Mouse (Mus musculus) MEL (cell line): Measurements from ENCODE around the gene Ints2. TPM values are rescaled to one million over a fixed set of nuclear protein-coding genes. Genes with fewer than 3 reads are reported as not detected.

Source experiments
- DNase-seq: peaks from one replicate; pipeline ENCODE4 v3.0.0; 2011; ENCODE audit warnings: low read depth, low spot score
- H3K27ac ChIP-seq: 2 replicates; pipeline ENCODE4 v1.5.1; 2012; ENCODE audit warnings: low read depth, mild to moderate bottlenecking, control low read depth, low read length, moderate library complexity; ENCODE audit not compliant: control insufficient read depth
- H3K27me3 ChIP-seq, 2 experiments: fragments of 150-350 bp in 1 of 2; sonication (generic) in 1 of 2; 2 replicates each; pipeline ENCODE4 v1.6.1; 2012; ENCODE audit warnings: low read length in 2 of 2, mild to moderate bottlenecking in 2 of 2, improper control_type of control experiment in 1 of 2, moderate library complexity in 1 of 2; ENCODE audit not compliant: insufficient read depth in 2 of 2, control insufficient read depth in 1 of 2
- H3K36me3 ChIP-seq, 2 experiments: 2 replicates each; pipeline ENCODE4 v1.6.1; 2012 to 2014; ENCODE audit warnings: low read length in 2 of 2, improper control_type of control experiment in 1 of 2, inconsistent platforms in 1 of 2, mild to moderate bottlenecking in 1 of 2; ENCODE audit not compliant: insufficient read depth in 2 of 2, control insufficient read depth in 1 of 2
- H3K4me1 ChIP-seq, 2 experiments: fragments of 150-350 bp in 1 of 2; sonication (generic) in 1 of 2; 2 replicates each; pipeline ENCODE4 v1.6.1; 2012; ENCODE audit warnings: low read length in 2 of 2, improper control_type of control experiment in 1 of 2, mild to moderate bottlenecking in 1 of 2; ENCODE audit not compliant: insufficient read depth in 2 of 2, control insufficient read depth in 1 of 2
- H3K4me3 ChIP-seq, 2 experiments: fragments of 150-350 bp in 1 of 2; sonication (generic) in 1 of 2; 2 replicates each; pipeline ENCODE4 v1.5.1; 2012; ENCODE audit warnings: low read depth in 2 of 2, low read length in 2 of 2, mild to moderate bottlenecking in 2 of 2, moderate library complexity in 2 of 2, control low read depth in 1 of 2, improper control_type of control experiment in 1 of 2; ENCODE audit not compliant: control insufficient read depth in 1 of 2, insufficient read depth in 1 of 2
- H3K79me2 ChIP-seq: 2 replicates; pipeline ENCODE4 v1.6.1; 2012; ENCODE audit warnings: mild to moderate bottlenecking, low read length, moderate library complexity; ENCODE audit not compliant: control insufficient read depth, poor library complexity, insufficient read depth
- H3K9ac ChIP-seq: 2 replicates; pipeline ENCODE4 v1.6.1; 2012; ENCODE audit warnings: low read depth, mild to moderate bottlenecking, control low read depth, low read length, moderate library complexity; ENCODE audit not compliant: control insufficient read depth, poor library complexity, severe bottlenecking
- H3K9me3 ChIP-seq: fragments of 150-350 bp; sonication (generic); replicated peaks from 2 replicates; pipeline ENCODE4 v1.6.1; 2012; ENCODE audit warnings: mild to moderate bottlenecking, low read length, improper control_type of control experiment, moderate library complexity; ENCODE audit not compliant: insufficient read depth
- CHD2 ChIP-seq: IDR thresholded peaks from 2 replicates; pipeline ENCODE4 v1.6.1; 2011; ENCODE audit warnings: low read length, improper control_type of control experiment
- E2F4 ChIP-seq: IDR thresholded peaks from 2 replicates; pipeline ENCODE4 v1.6.1; 2011; ENCODE audit warnings: low read depth, low read length, improper control_type of control experiment, borderline replicate concordance
- ELF1 ChIP-seq: IDR thresholded peaks from 2 replicates; pipeline ENCODE4 v1.6.1; 2014; ENCODE audit warnings: low read depth, mild to moderate bottlenecking, inconsistent platforms, low read length, improper control_type of control experiment, moderate library complexity
- ETS1 ChIP-seq: IDR thresholded peaks from 2 replicates; pipeline ENCODE4 v1.6.1; 2012; ENCODE audit warnings: low read depth, mild to moderate bottlenecking, inconsistent platforms, low read length, improper control_type of control experiment, moderate library complexity
- GABPA ChIP-seq: IDR thresholded peaks from 2 replicates; pipeline ENCODE4 v1.6.1; 2012; ENCODE audit warnings: low read depth, mild to moderate bottlenecking, inconsistent platforms, low read length, improper control_type of control experiment, moderate library complexity
- HCFC1 ChIP-seq: IDR thresholded peaks from 2 replicates; pipeline ENCODE4 v1.6.1; 2012; ENCODE audit warnings: low read depth, mild to moderate bottlenecking, inconsistent platforms, low read length, improper control_type of control experiment, moderate library complexity
- JUND ChIP-seq: IDR thresholded peaks from 2 replicates; pipeline ENCODE4 v1.6.1; 2011; ENCODE audit warnings: low read depth, mild to moderate bottlenecking, improper control_type of control experiment, low read length
- KAT2A ChIP-seq: conservative IDR thresholded peaks from 2 replicates; pipeline ENCODE4 v1.6.1; 2012; ENCODE audit warnings: low read depth, low read length, improper control_type of control experiment, inconsistent platforms
- MAFK ChIP-seq: IDR thresholded peaks from 2 replicates; pipeline ENCODE4 v1.6.1; 2011; ENCODE audit warnings: low read depth, mild to moderate bottlenecking, low read length, improper control_type of control experiment, borderline replicate concordance
- MAZ ChIP-seq: IDR thresholded peaks from 2 replicates; pipeline ENCODE4 v1.6.1; 2012; ENCODE audit warnings: low read depth, mild to moderate bottlenecking, inconsistent platforms, low read length, improper control_type of control experiment
- MXI1 ChIP-seq: IDR thresholded peaks from 2 replicates; pipeline ENCODE4 v1.6.1; 2011; ENCODE audit warnings: mild to moderate bottlenecking, low read depth, low read length, improper control_type of control experiment
- MYC ChIP-seq: IDR thresholded peaks from 2 replicates; pipeline ENCODE4 v1.6.1; 2011; ENCODE audit warnings: low read depth, mild to moderate bottlenecking, low read length, improper control_type of control experiment, moderate library complexity
- NELFE ChIP-seq: IDR thresholded peaks from 2 replicates; pipeline ENCODE4 v1.6.1; 2011; ENCODE audit warnings: low read depth, low read length, improper control_type of control experiment
- NRF1 ChIP-seq: IDR thresholded peaks from 2 replicates; pipeline ENCODE4 v1.6.1; 2014; ENCODE audit warnings: low read depth, mild to moderate bottlenecking, inconsistent platforms, low read length, improper control_type of control experiment, moderate library complexity; ENCODE audit not compliant: poor library complexity, insufficient read depth, severe bottlenecking
- POLR2A ChIP-seq, 2 experiments: IDR thresholded peaks; 2 replicates each; pipeline ENCODE4 v1.6.1; 2011 to 2012; ENCODE audit warnings: low read length in 2 of 2, mild to moderate bottlenecking in 2 of 2, control low read depth in 1 of 2, improper control_type of control experiment in 1 of 2, low read depth in 1 of 2, moderate library complexity in 1 of 2; ENCODE audit not compliant: control insufficient read depth in 1 of 2, insufficient read depth in 1 of 2, poor library complexity in 1 of 2
- POLR2AphosphoS2 ChIP-seq: IDR thresholded peaks from 2 replicates; pipeline ENCODE4 v1.6.1; 2011; ENCODE audit warnings: low read length, improper control_type of control experiment
- RCOR1 ChIP-seq: IDR thresholded peaks from 2 replicates; pipeline ENCODE4 v1.6.1; 2012; ENCODE audit warnings: low read depth, mild to moderate bottlenecking, inconsistent platforms, low read length, improper control_type of control experiment
- SIN3A ChIP-seq: IDR thresholded peaks from 2 replicates; pipeline ENCODE4 v1.6.1; 2012; ENCODE audit warnings: low read length, improper control_type of control experiment, inconsistent platforms
- TBP ChIP-seq: IDR thresholded peaks from 2 replicates; pipeline ENCODE4 v1.8.0; 2011; ENCODE audit warnings: low read depth, low read length, improper control_type of control experiment
- TCF12 ChIP-seq: IDR thresholded peaks from 2 replicates; pipeline ENCODE4 v1.6.1; 2014; ENCODE audit warnings: low read depth, mild to moderate bottlenecking, inconsistent platforms, low read length, improper control_type of control experiment, moderate library complexity
- ZKSCAN1 ChIP-seq: IDR thresholded peaks from 2 replicates; pipeline ENCODE4 v1.6.1; 2012; ENCODE audit warnings: low read depth, mild to moderate bottlenecking, inconsistent platforms, low read length, improper control_type of control experiment, moderate library complexity
- ZMIZ1 ChIP-seq: IDR thresholded peaks from 2 replicates; pipeline ENCODE4 v1.6.1; 2012; ENCODE audit warnings: low read depth, mild to moderate bottlenecking, inconsistent platforms, low read length, improper control_type of control experiment, moderate library complexity
- ZNF384 ChIP-seq: IDR thresholded peaks from 2 replicates; pipeline ENCODE4 v1.6.1; 2012; ENCODE audit warnings: low read depth, mild to moderate bottlenecking, inconsistent platforms, low read length, improper control_type of control experiment
- polyA plus RNA-seq, 2 experiments: library from polyadenylated mRNA; stranded (reverse) in 1 of 2; unstranded in 1 of 2; fragments of >175 nt in 1 of 2; fragments of >200 nt in 1 of 2; gene quantifications; 2 replicates each; pipeline versions ENCODE4 v1.2.1 to v1.2.4; 2012; ENCODE audit warnings: low replicate concordance in 2 of 2, low read depth in 1 of 2; ENCODE audit not compliant: insufficient read length in 2 of 2, insufficient read depth in 1 of 2, missing spikeins in 1 of 2
- total RNA-seq: library from RNA; depleted of rRNA; stranded (reverse); fragments of 300-350 nt; gene quantifications from 2 replicates; pipeline ENCODE4 v1.2.3, GENCODE M21; 2012

Ints2 gene
- total and polyA plus RNA-seq, 3 experiments = 43.0 to 120 (median 75.3) TPM

DNA sequence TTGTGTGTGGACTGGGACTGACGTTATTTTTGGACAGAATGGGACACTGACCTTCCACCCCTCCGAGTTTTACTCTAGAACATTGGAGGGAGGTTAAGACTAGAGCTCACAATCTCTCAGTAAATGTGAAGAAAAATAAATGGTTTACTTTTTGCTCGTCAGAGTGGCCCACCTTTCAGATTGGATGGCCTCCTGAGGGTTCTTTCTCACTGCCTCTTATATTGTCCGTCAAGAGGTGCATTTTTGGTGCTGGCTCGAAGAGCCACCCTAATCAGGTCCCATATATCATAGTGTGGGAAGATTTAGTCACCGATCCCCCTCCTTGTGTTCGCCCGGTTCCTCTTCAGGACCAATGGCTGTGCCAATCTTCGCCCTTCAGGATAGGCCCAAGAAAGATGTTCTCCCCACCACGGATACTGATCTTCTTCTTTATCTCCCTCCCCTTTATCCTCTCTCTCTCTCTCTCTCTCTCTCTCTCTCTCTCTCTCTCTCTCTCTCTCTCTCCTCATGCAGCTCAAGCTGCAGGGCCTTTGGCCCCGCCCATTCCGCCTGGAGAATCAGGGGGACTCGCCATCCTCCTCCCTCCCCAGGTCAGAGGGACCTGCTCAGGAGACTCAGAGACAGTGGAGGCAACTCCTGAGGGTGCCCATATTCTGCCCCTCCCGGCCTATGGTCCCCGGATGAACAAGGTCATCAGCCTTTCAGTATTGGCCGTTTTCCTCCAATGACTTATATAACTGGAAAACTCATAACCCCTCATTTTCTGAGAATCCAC, 55.3 kb downstream of the Ints2 start (continued):
- TF ChIP-seq RCOR1 = no peak
- no peak for TF ChIP-seq MAFK
- TF ChIP-seq TCF12 = peak; percentile 43
- TF ChIP-seq JUND = peak; percentile 96
- TF ChIP-seq E2F4 = no peak
- 0 out of 2 replicates have a peak, but pooled peaks have one; percentile 55 for TF ChIP-seq MYC

DNA sequence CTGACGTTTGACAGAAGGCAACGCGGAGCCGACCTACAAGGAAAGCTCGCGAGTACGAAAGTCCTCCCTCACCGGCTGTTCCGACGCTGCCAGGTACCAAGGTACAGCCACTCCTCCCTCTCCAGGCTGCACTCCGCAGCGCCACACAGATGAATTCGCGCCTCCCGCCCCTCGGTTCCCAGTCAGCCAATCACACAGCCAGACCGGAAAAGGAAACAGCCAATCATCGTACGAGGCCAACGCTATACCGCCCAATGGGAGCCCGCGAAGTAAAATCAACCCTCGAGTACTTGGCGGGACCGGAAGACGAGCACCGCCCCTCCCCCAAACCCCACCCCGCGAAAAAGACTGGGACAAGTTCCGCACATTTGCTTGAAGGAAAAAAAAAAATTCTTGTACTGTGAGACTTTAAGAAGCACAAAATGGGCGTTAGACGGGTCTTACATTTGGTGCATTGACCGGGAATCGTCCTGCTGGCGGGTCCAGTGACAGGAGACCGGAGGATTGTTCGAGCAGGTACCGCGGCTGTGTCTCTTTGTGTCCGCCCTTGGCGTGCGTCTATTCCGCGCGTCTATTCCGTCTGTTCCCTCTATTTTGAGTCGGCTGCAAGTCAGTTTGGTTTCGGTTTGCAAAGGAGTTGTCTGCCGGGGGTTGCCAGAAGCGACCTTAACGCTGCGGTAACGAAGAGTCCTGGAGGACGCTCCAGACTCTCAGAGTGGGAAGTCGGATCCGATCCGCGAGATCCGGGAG, 56.2 kb downstream of the Ints2 start, which contains the start of gene Brip1:
TSS of gene Brip1 (minus strand) at position 157 of the 750 bp plus-strand sequence.
- DNase-seq = peak; percentile 100
- Histone ChIP-seq H3K9ac (peak within 1 kb of the TSS; percentile 96), H3K4me3 (peak within 1 kb of the TSS; percentile 78 to 99), H3K27ac (peak within 1 kb of the TSS; percentile 99), H3K9me3 (no peaks in the 10 kb centered on the region), H3K36me3 (peaks cover 3 to 15% of the 10 kb centered on the region in 2 experiments; a peak in 3 of 4 replicates), H3K4me1 (peaks cover 7% of the 10 kb centered on the region in 2 experiments), H3K79me2 (peaks cover 41% of the 10 kb centered on the region)
- TF ChIP-seq ELF1 = peak; percentile 83
- no peak for TF ChIP-seq MAZ
- peak; percentile 95 for TF ChIP-seq POLR2AphosphoS2
- no peak; the same call in 1 of the 2 replicates for TF ChIP-seq KAT2A
- peak; percentile 46 for TF ChIP-seq CHD2
- TF ChIP-seq E2F4 = peak; percentile 96
- peak; percentile 87 for TF ChIP-seq MXI1
- TF ChIP-seq ZKSCAN1 = no peak
- TF ChIP-seq ZMIZ1 = peak; percentile 89; the same call in 1 of the 2 replicates
- peak; percentile 88 for TF ChIP-seq ZNF384
- TF ChIP-seq RCOR1 = no peak
- no peak for TF ChIP-seq GABPA
- TF ChIP-seq TCF12 = peak; percentile 9; the same call in 1 of the 2 replicates
- TF ChIP-seq ETS1 = peak; percentile 62; the same call in 1 of the 2 replicates
- peak; percentile 76 for TF ChIP-seq HCFC1
- peak; percentile 87 for TF ChIP-seq NELFE
- TF ChIP-seq TBP = peak; percentile 83
- TF ChIP-seq NRF1 = no peak
- peak; percentile 91 for TF ChIP-seq SIN3A
- TF ChIP-seq MYC = peak; percentile 84; the same call in 1 of the 2 replicates
- TF ChIP-seq POLR2A (IDR thresholded peaks at IDR 0.05; ENCODE audit: control insufficient read depth in 1 of 2, insufficient read depth in 1 of 2, low read depth in 1 of 2, low read length in 2 of 2, poor library complexity in 1 of 2) = peak; percentile 63 to 86
- TF ChIP-seq, all 39 proteins: peak for 15
- no peaks in the 10 kb centered on the region for H3K27me3 ChIP-seq
